Mouse (Mus musculus): ENCODE measurements around the gene Ptprd. TPM values are rescaled to one million over a fixed set of nuclear protein-coding genes. Genes with fewer than 3 reads are reported as not detected.

The Ptprd gene
- total RNA-seq, 2 experiments from 2014 or later: 164 to 180 TPM

DNA sequence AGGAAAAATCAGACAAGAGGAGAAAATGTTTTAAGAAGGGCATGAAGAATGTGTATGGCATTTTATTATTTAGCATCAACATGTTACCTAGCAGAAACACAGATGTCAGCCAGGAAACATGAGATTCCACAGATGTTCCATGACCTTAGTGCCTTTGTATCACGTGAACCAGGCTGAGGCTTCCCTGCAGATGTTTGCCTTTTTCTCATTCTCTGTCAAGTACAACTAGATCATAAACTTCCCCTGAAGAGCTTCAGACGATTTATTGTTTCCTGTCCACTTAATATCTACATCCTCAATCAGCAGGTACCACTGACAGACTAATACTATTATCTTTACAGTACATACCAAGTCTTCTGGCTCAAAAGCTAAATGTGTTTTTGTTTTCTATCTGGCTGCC, 1605.0 kb downstream of the Ptprd start:
- no peak for DNase-seq

DNA sequence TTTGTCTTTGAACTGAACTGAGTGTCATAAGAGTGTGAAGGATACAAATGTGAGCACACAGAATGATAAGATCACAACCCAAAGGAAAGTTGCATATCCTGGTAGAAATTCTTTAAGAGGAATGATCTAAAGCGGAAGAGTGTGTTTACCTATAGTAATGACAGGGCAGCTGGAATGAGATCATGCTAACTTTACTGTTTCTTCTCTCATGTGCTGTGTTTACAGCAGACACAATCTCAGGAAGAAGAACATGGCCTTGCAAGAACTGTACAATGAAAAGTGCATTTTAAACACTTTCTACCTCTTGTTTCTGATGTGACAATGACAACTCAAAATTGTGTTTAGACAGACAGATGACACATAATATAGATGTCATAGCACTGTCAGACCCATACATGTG, 1621.0 kb downstream of the Ptprd start:
- no peak for DNase-seq

DNA sequence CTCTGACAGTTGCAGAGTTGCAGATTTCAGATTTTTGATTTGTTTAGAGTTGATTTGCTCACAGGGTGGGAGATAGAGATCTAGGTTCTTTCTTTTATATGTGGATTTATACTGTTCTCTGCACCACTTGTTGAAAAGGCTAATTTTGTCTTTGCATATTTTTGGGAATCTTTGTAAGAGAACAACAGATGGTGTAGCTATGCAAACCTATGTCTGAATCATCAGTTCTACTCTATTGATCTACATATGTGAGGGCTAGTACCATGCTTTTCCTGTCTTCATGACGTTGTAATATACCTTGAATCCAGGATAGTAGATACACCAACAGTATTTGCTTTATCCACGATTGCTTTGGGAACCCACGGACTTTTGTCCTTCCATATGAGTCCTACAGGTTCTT, 1628.7 kb downstream of the Ptprd start:
- DNase-seq: no peak

DNA sequence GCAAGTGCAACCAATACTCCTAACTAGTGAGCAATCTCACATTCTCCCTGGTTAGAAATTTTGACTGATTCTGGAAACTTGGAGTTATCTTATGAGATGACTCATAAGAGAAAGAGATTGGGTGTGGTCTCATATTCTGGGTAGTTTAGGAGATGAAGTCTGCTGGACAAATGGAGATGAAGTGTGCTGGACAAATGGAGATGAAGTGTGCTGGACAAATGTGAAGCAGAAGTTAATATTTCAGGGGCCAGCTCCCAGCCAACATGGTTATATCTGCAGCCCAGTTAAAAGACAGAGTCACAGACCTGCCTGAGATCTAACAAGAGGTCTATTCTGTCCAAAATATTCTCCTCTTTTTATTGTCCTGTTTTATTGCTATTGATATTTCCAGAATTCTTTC, 1645.8 kb downstream of the Ptprd start:
- DNase-seq: no peak

DNA sequence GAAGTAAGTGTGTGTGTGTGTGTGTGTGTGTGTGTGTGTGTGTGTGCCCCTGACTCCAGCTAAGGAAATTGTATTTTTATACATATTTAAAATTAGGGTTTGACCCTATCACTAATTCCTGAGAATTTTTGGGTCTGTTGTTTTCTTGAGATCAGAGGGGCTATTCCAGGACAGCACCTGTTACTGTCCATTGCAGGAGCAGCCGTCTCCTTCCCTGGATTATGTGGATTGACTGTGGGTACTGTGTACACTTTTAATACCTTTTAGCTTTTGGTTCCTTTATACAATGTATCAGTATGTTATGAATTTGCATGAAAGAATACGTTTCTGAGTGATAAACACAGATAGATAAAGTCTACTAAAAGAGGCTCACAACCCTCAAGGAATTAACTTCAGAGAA, 1670.0 kb downstream of the Ptprd start:
- DNase-seq: no peak

- no peak for DNase-seq
Observed at GRCm38 (mm10) chr4:76532926-76533325, 1678.8 kb downstream of the Ptprd start.

GRCm38 (mm10) chr4:76525281-76525680, 1686.5 kb downstream of the Ptprd start:
- DNase-seq: no peak

DNA sequence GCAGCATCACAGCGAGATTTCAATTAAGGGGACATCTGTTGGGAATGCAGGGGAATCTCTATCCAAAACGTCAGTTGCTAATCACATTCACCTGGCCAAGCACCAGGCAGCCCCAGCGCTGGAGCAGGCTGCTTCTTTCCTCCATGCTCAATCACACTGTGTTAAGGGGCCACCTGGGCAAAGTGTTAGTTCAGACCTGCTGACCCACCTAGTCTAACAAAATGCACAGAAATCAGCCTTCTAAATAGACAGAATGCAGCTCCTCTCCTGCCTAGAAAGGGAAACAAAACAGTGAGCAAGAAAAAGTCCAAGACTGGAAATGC, 1708.5 kb downstream of the Ptprd start:
- DNase-seq: no peak

DNA sequence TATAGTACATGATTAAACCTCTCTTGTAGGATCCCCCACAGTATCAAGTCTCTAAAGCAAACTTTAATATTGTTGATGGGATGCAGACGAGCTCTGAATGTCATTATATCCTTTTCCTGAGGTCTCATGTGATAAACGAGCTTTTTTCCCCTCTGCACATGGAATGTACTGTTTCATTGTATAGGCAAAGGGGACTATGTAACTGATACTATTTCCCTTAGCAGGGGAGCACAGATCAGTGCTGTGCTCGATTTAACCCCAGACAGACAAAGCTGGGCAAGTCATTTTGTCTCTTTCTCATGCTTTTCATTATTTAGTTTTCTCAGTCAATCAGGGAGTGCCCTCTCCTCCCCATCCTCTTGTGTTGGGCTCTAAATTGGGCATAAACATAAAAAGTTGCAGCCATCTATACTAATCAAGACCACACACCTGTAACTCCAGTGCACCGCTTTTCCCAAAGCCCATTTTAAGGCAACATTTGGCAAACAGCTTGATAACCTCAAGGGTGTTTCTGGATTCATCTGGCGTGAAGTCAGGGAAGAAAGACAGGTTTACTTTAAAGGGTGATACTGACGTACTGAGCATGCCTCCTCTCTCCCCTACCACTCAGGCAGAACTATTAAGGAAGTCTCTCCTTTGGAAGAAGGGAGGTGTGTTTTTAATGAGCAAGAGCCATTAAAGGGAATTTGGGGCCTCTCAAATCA, 1709.0 kb downstream of the Ptprd start:
- no peak for DNase-seq

GRCm38 (mm10) chr4:76485848-76486247, 1725.9 kb downstream of the Ptprd start:
- no peak for DNase-seq

GRCm38 (mm10) chr4:76468366-76469100, 1743.2 kb downstream of the Ptprd start:
- DNase-seq: no peak

DNA sequence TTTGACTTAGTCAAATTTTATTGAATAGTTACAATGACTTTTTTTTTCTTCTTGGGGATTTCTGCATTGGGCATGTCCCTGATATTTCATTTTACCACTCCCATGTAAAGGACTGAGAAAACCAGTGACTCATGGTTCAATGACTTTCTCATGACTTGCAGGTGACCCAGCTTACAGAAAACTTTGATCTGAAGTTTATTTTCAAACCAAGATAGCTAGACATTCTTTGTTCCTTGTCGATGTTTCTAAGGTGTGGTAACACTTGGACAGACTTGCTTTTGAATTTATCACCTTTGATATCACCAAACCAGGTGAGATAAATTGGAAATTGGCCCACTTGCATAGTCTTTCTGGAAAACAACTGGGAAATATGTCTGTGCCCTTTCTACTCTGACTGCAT, 1747.1 kb downstream of the Ptprd start:
- DNase-seq: no peak

GRCm38 (mm10) chr4:76461336-76461735, 1750.4 kb downstream of the Ptprd start:
- no peak for DNase-seq

- DNase-seq: no peak
Observed at GRCm38 (mm10) chr4:76460556-76460955, 1751.2 kb downstream of the Ptprd start.

DNA sequence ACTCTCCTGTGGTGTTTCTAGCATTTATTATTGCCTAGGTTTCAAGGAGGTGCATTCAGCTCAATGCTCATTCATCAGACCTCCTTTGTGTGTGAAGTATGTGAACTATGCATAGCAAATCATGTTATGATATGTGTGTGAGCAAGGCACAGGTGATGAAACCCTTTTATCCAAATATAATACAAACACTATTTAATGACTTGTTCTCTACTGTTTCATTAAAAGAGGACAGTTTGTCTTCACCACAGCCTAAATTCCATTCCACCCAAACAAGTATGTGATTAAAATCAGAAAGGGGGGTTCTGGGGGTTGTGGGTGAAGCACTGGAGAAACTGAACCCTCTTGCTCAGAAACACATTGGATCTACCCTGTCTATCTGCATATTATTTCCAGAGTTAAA, 1752.1 kb downstream of the Ptprd start:
- DNase-seq: no peak

GRCm38 (mm10) chr4:76452286-76452685, 1759.5 kb downstream of the Ptprd start:
- DNase-seq: no peak

- no peak for DNase-seq
Observed at GRCm38 (mm10) chr4:76451019-76451552, 1760.7 kb downstream of the Ptprd start.

GRCm38 (mm10) chr4:76450351-76451018, 1761.3 kb downstream of the Ptprd start:
- DNase-seq: peak; percentile 47 to 48

GRCm38 (mm10) chr4:76449466-76450350, 1762.1 kb downstream of the Ptprd start:
- DNase-seq: peak; percentile 70 to 79

- no peak for DNase-seq
Observed at GRCm38 (mm10) chr4:76448678-76449465, 1762.9 kb downstream of the Ptprd start.

DNA sequence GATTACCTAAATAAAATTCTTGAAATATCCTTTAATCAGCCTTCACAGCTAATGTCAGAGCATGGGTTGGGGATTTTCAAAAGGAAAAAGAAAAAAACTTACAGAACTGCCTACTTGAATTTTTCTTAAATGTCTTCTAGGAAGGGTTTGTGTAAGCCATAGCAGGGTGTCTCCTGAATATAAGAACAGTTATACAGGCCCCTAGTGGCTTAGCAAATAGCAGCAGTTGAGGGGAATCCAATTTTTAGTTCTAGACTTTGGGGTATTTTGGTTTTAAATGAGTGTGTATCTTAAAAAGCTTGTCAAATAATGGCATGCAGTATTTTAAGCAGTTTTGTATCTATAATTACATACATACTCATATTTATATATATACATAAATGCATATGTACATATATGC, 1764.4 kb downstream of the Ptprd start:
- DNase-seq: no peak

GRCm38 (mm10) chr4:76444778-76445177, 1767.0 kb downstream of the Ptprd start:
- DNase-seq: no peak

Data from layer of hippocampus, postnatal 36 days (tissue).